ENCODE assay signal across 13 mouse cellular contexts in genomic region chr11:85917091-85917992, GRCm38 (mm10). TPM values are rescaled to one million over a fixed set of nuclear protein-coding genes. Genes with fewer than 3 reads are reported as not detected.
A peak's percentile ranks its signal among the peaks of the same experiment; 100 is the strongest.
DNase-seq lines count a peak whose midpoint lies in the region; ATAC-seq and TF ChIP-seq lines count a peak whose summit lies in the region.
"Had no signal": no experiment of that assay in that cellular context is flagged by ENCODE, and none has a peak within 500 bp of the region (broad histone marks: within the 10 kb centered on the region; RNA-seq: fewer than 3 reads in every experiment).

No protein-coding gene starts in this region.

- no peak for DNase-seq in left cerebral cortex, adult 2 months (ENCODE audit: extremely low spot score in 1 of 2, low spot score in 2 of 2)
- no peak for DNase-seq in left cerebral cortex, postnatal 10 days (ENCODE audit: extremely low spot score in 1 of 2, low spot score in 2 of 2)
- peak; percentile 73 for DNase-seq in forelimb bud, embryonic 11.5 days (ENCODE audit: low read depth, low spot score)
- peak; percentile 63 for DNase-seq in neural tube, embryonic 11.5 days (ENCODE audit: low spot score)
- DNase-seq: gastrocnemius, adult 2 months had no signal

- no peaks in the 10 kb centered on the region for H3K36me3 ChIP-seq in neural tube, embryonic 11.5 days (ENCODE audit: control insufficient read depth, insufficient read depth, low read length)
- no peaks in the 10 kb centered on the region for H3K36me3 ChIP-seq in kidney, embryonic 15.5 days
- no peaks in the 10 kb centered on the region for H3K36me3 ChIP-seq in intestine, postnatal 0 days (ENCODE audit: control insufficient read depth, insufficient read depth)
- H3K36me3 ChIP-seq: stomach, embryonic 15.5 days had no signal

- no peak for TF ChIP-seq POLR2A in cortical plate, adult 2 months (IDR thresholded peaks at IDR 0.05; ENCODE audit: extremely low read depth, insufficient read depth, low read length)

- no peak overlapping the region for H3K4me3 ChIP-seq in left cerebral cortex, adult 2 months
- no peak overlapping the region for H3K4me3 ChIP-seq in cortical plate, adult 2 months (ENCODE audit: insufficient read depth, low read length)
- no peak overlapping the region for H3K4me3 ChIP-seq in neural tube, embryonic 11.5 days (ENCODE audit: low read depth, low read length)
- no peak overlapping the region for H3K4me3 ChIP-seq in kidney, embryonic 15.5 days (replicated peaks)
- H3K4me3 ChIP-seq in intestine, postnatal 0 days (ENCODE audit: low read depth, low read length), result no peak overlapping the region
- H3K4me3 ChIP-seq: gastrocnemius, adult 2 months; stomach, embryonic 15.5 days had no signal

- no peak overlapping the region; the same call in 1 of the 2 replicates for H3K9ac ChIP-seq in neural tube, embryonic 11.5 days (ENCODE audit: low read length)
- H3K9ac ChIP-seq in kidney, embryonic 15.5 days, result no peak overlapping the region
- H3K9ac ChIP-seq in intestine, postnatal 0 days (ENCODE audit: low read depth, low read length), result no peak overlapping the region
- H3K9ac ChIP-seq: stomach, embryonic 15.5 days had no signal

- TF ChIP-seq CTCF in left cerebral cortex, adult 2 months (IDR thresholded peaks at IDR 0.05), result no peak
- TF ChIP-seq CTCF in cortical plate, adult 2 months (IDR thresholded peaks at IDR 0.05; ENCODE audit: extremely low read depth, insufficient read depth, low read length), result no peak
- no peak for TF ChIP-seq CTCF in intestine, postnatal 0 days (IDR thresholded peaks at IDR 0.05; ENCODE audit: low read depth)

- H3K9me3 ChIP-seq in neural tube, embryonic 11.5 days (ENCODE audit: control insufficient read depth, low read length), result no peaks in the 10 kb centered on the region
- no peaks in the 10 kb centered on the region for H3K9me3 ChIP-seq in kidney, embryonic 15.5 days (replicated peaks)
- H3K9me3 ChIP-seq in intestine, postnatal 0 days (ENCODE audit: control insufficient read depth), result no peaks in the 10 kb centered on the region
- H3K9me3 ChIP-seq: stomach, embryonic 15.5 days had no signal

- peak; percentile 51 for ATAC-seq in neural tube, embryonic 11.5 days (ENCODE audit: insufficient read depth, low FRiP score, low TSS enrichment)
- ATAC-seq in erythroid progenitor cell, adult 5-6 weeks (replicated peaks; ENCODE audit: low FRiP score, poor library complexity, severe bottlenecking), result no peak
- ATAC-seq in kidney, embryonic 15.5 days (replicated peaks; ENCODE audit: low FRiP score), result no peak
- ATAC-seq in intestine, postnatal 0 days, result no peak
- ATAC-seq: CD4-positive, CD25-positive, alpha-beta regulatory T cell, adult 4 months had no signal

- no peak overlapping the region for H3K4me2 ChIP-seq in neural tube, embryonic 11.5 days (ENCODE audit: low read depth)
- H3K4me2 ChIP-seq in kidney, embryonic 15.5 days, result no peak overlapping the region
- H3K4me2 ChIP-seq in intestine, postnatal 0 days (replicated peaks; ENCODE audit: low read depth), result no peak overlapping the region
- H3K4me2 ChIP-seq: stomach, embryonic 15.5 days had no signal

- intact Hi-C loops in left cerebral cortex, adult 2 months (cut with DNase I), result no loop called here
- intact Hi-C loops in left cerebral cortex, postnatal 10 days (cut with DNase I), result no loop called here

- H3K4me1 ChIP-seq in cortical plate, adult 2 months (ENCODE audit: control insufficient read depth, insufficient read depth, low read length), result no peaks in the 10 kb centered on the region
- H3K4me1 ChIP-seq in neural tube, embryonic 11.5 days (ENCODE audit: control insufficient read depth, insufficient read depth, low read length), result peaks cover 28% of the 10 kb centered on the region
- peaks cover 6% of the 10 kb centered on the region; the same call in 1 of the 2 replicates for H3K4me1 ChIP-seq in kidney, embryonic 15.5 days
- no peaks in the 10 kb centered on the region for H3K4me1 ChIP-seq in intestine, postnatal 0 days (replicated peaks; ENCODE audit: control insufficient read depth, insufficient read depth, low read length)
- H3K4me1 ChIP-seq: stomach, embryonic 15.5 days had no signal

- peaks cover 2% of the 10 kb centered on the region; the same call in 1 of the 2 replicates for H3K27me3 ChIP-seq in neural tube, embryonic 11.5 days (ENCODE audit: control insufficient read depth, insufficient read depth, low read length)
- H3K27me3 ChIP-seq in kidney, embryonic 15.5 days, result peaks cover 90% of the 10 kb centered on the region
- peaks cover 3% of the 10 kb centered on the region; the same call in 1 of the 2 replicates for H3K27me3 ChIP-seq in intestine, postnatal 0 days (replicated peaks; ENCODE audit: control insufficient read depth, insufficient read depth, low read length)

- peak overlapping the region; percentile 36; the same call in 1 of the 2 replicates for H3K27ac ChIP-seq in left cerebral cortex, adult 2 months
- 0 out of 2 replicates have a peak overlapping the region, but pooled peaks have one; percentile 7 for H3K27ac ChIP-seq in cortical plate, adult 2 months (ENCODE audit: insufficient read depth, low read length)
- H3K27ac ChIP-seq in neural tube, embryonic 11.5 days (ENCODE audit: low read depth, low read length), result peak overlapping the region; percentile 60
- no peak overlapping the region for H3K27ac ChIP-seq in kidney, embryonic 15.5 days
- no peak overlapping the region for H3K27ac ChIP-seq in intestine, postnatal 0 days (ENCODE audit: low read depth, low read length)
- H3K27ac ChIP-seq: gastrocnemius, adult 2 months; stomach, embryonic 15.5 days had no signal

- WGBS in neural tube, embryonic 11.5 days, result 17% methylated on average over 12 of the region's 12 CpGs
- 21% methylated on average over 12 of the region's 12 CpGs for WGBS in kidney, embryonic 15.5 days
- 56% methylated on average over 12 of the region's 12 CpGs for WGBS in intestine, postnatal 0 days

RNA-seq across cellular contexts. Expression of gene Tbx4, which starts 31.1 kb away (rescaled TPM):
- under 1 TPM in 1 of 2 experiments, not detected in 1; 0.19 TPM for total RNA-seq in left cerebral cortex, adult 2 months (2021)
- total RNA-seq in left cerebral cortex, postnatal 10 days (2021), result under 1 TPM; 0.49 to 0.58 TPM
- 0.19 and 0.29 TPM in 2 replicates for polyA plus RNA-seq in cortical plate, adult 2 months (2012; rRNA removed)
- polyA plus RNA-seq in neural tube, embryonic 11.5 days (2014; fragmentation: Nextera tagmentation; extraction: Ambion mirVana), result 0.20 and 0.24 TPM in 2 replicates
- total RNA-seq in erythroid progenitor cell, adult 5-6 weeks (2015; ENCODE audit: low replicate concordance), result not detected in 2 replicates
- not detected in 2 replicates for total RNA-seq in erythroid progenitor cell, adult 5-6 weeks (2017; ENCODE audit: low replicate concordance)
- 0.36 and 0.56 TPM in 2 replicates for polyA plus RNA-seq in kidney, embryonic 15.5 days (2015; fragmentation: Nextera tagmentation; extraction: Ambion mirVana)
- not detected in 2 replicates for polyA plus RNA-seq in intestine, postnatal 0 days (2015; fragmentation: Nextera tagmentation; extraction: Ambion mirVana)
- total RNA-seq: common myeloid progenitor, adult 5-6 weeks had no signal
- polyA plus RNA-seq: CD4-positive, CD25-positive, alpha-beta regulatory T cell, adult 4 months; kidney, embryonic 14.5 days had no signal

Comparison
In these comparisons a context has a peak if more than half of its experiments do, and no peak if none do; other contexts are left out.
1. DNase-seq: peak in forelimb bud, embryonic 11.5 days (single experiment) and neural tube, embryonic 11.5 days (single experiment); none in left cerebral cortex, adult 2 months (0 of 2) and left cerebral cortex, postnatal 10 days (0 of 2).
2. H3K27ac ChIP-seq: peak in left cerebral cortex, adult 2 months (single experiment), cortical plate, adult 2 months (single experiment) and neural tube, embryonic 11.5 days (single experiment); none in kidney, embryonic 15.5 days (single experiment) and intestine, postnatal 0 days (single experiment).